Mouse (Mus musculus) midbrain, postnatal 0 days (tissue): Measurements from ENCODE around the gene Cstf3. TPM values are rescaled to one million over a fixed set of nuclear protein-coding genes. Genes with fewer than 3 reads are reported as not detected.

ENCODE experiments used
- ATAC-seq: fragments of 200-750 bp; cut with Nextera tagmentation; 2 replicates; pipeline ENCODE4 v1.8.0; 2017; ENCODE audit warnings: moderate number of reproducible peaks, mild to moderate bottlenecking, moderate TSS enrichment, moderate library complexity; ENCODE audit not compliant: low FRiP score
- DNase-seq: peaks from one replicate; pipeline ENCODE4 v3.0.0-alpha.2; 2015; ENCODE audit warnings: low spot score
- H3K27ac ChIP-seq: fragments of 300-500 bp; sonication (generic); 2 replicates; pipeline ENCODE4 v1.5.1; 2014; ENCODE audit warnings: low read depth, mild to moderate bottlenecking, low read length, mixed read lengths
- H3K27me3 ChIP-seq: fragments of 300-500 bp; sonication (generic); 2 replicates; pipeline ENCODE4 v1.6.1; 2014; ENCODE audit warnings: low read length, control low read depth, mixed read lengths; ENCODE audit not compliant: insufficient read depth
- H3K36me3 ChIP-seq: fragments of 300-500 bp; sonication (generic); 2 replicates; pipeline ENCODE4 v1.6.1; 2014; ENCODE audit warnings: low read length, control low read depth, mixed read lengths; ENCODE audit not compliant: insufficient read depth
- H3K4me1 ChIP-seq: fragments of 300-500 bp; sonication (generic); 2 replicates; pipeline ENCODE4 v1.6.1; 2014; ENCODE audit warnings: mild to moderate bottlenecking, control low read depth, antibody characterized with exemption, low read length, mixed read lengths; ENCODE audit not compliant: insufficient read depth
- H3K4me2 ChIP-seq: fragments of 300-500 bp; sonication (generic); 2 replicates; pipeline ENCODE4 v1.6.1; 2014; ENCODE audit warnings: low read depth, mild to moderate bottlenecking, low read length, mixed read lengths; ENCODE audit not compliant: poor library complexity, severe bottlenecking
- H3K4me3 ChIP-seq: fragments of 300-500 bp; sonication (generic); 2 replicates; pipeline ENCODE4 v1.5.1; 2014; ENCODE audit warnings: low read depth, mild to moderate bottlenecking, low read length, moderate library complexity
- H3K9ac ChIP-seq: fragments of 300-500 bp; sonication (generic); replicated peaks from 2 replicates; pipeline ENCODE4 v1.6.1; 2014; ENCODE audit warnings: mild to moderate bottlenecking, low read length, moderate library complexity, mixed read lengths; ENCODE audit not compliant: poor library complexity, severe bottlenecking
- H3K9me3 ChIP-seq: fragments of 300-500 bp; sonication (generic); 2 replicates; pipeline ENCODE4 v1.6.1; 2016; ENCODE audit warnings: low read length, control low read depth
- CTCF ChIP-seq: IDR thresholded peaks from 2 replicates; pipeline ENCODE4 v1.5.1; 2016; ENCODE audit warnings: antibody characterized with exemption, mild to moderate bottlenecking
- WGBS: fragments of 180-500 bp; shearing (Covaris S2); extraction: QIAGEN DNeasy Blood & Tissue Kit; methylation state at CpG from one replicate; pipeline ENCODE4 v1.1.7; 2014; 5-methylcytosine and 5-hydroxymethylcytosine counted together
- polyA plus RNA-seq: library from polyadenylated mRNA; unstranded; fragments of >200 nt; fragmentation: Nextera tagmentation; extraction: Ambion mirVana; gene quantifications from 2 replicates; pipeline ENCODE4 v1.2.1, GENCODE M21; 2015
- total RNA-seq: library from RNA; depleted of rRNA; stranded (reverse); fragments of >200 nt; gene quantifications from 2 replicates; pipeline ENCODE4 v1.2.3, GENCODE M21; 2014

Cstf3 gene
- total and polyA plus RNA-seq, 2 experiments from 2014 or later, result 19.1 to 72.0 TPM

- Histone ChIP-seq H3K27ac (peak overlapping the region; percentile 94), H3K4me3 (peak overlapping the region; percentile 94), H3K9me3 (no peaks in the 10 kb centered on the region), H3K9ac (peak overlapping the region; percentile 96), H3K4me1 (peaks cover 6% of the 10 kb centered on the region; the same call in 1 of the 2 replicates), H3K27me3 (no peaks in the 10 kb centered on the region), H3K36me3 (no peaks in the 10 kb centered on the region), H3K4me2 (peak overlapping the region; percentile 71)
- TF ChIP-seq CTCF, result no peak
- under 1% methylated on average over 19 of the region's 19 CpGs for WGBS
- ATAC-seq (peak; percentile 14; the same call in 1 of the 2 replicates), DNase-seq (no peak)
These were observed 450 bp downstream of the Cstf3 start for GRCm38 (mm10) chr2:104590829-104591117.

DNA sequence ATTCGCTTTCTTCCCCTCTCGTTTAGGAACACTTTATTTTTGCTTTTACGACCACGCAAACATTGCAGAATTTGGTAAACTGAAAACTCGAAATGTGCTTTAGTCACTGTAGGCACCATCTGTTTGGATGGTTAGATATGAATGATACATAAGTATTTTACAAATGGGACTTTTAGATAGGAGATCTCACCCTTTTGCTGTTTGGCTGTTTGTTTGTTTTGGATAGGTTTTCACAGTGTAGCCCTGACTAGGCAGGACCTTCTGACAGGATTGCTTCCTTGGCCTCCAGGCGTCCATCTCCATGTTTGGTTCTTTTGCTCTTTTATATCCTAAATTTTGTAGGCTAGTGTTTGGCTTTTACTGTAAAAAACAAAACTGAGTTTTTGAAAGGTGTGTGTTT lies 818 bp downstream of the Cstf3 start:
- Histone ChIP-seq H3K27ac (peak overlapping the region; percentile 94), H3K9me3 (no peaks in the 10 kb centered on the region), H3K4me2 (peak overlapping the region; percentile 71), H3K27me3 (no peaks in the 10 kb centered on the region), H3K4me1 (peaks cover 6% of the 10 kb centered on the region; the same call in 1 of the 2 replicates), H3K36me3 (no peaks in the 10 kb centered on the region), H3K9ac (peak overlapping the region; percentile 96), H3K4me3 (peak overlapping the region; percentile 94)
- WGBS, result under 1% methylated on average over 6 of the region's 6 CpGs
- no peak for ATAC-seq
- TF ChIP-seq CTCF, result no peak
- no peak for DNase-seq

DNA sequence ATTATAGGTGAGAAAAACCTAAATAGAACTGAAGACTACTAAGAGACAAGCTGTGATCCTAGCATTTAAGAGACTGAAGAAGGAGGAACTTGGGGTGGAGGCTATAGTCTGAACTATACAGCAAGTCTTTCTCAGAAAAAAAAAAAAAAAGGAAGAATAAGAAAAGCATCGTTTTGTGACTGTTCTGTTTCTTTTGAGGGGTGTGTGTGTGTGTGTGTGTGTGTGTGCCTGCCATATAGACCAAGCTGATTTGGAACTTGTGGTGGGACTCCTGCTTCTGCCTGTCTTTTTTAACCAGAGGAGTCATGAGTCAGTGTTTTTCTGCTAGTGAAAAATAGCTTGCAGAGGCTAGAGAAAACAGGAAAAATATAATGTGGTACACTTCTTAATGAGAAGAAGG lies 4.7 kb downstream of the Cstf3 start:
- no peak overlapping the region for H3K4me3 ChIP-seq
- DNase-seq, result no peak
- no peak overlapping the region for H3K27ac ChIP-seq
- no peaks in the 10 kb centered on the region for H3K36me3 ChIP-seq
- no peak for ATAC-seq
- H3K27me3 ChIP-seq, result no peaks in the 10 kb centered on the region
- no peak for TF ChIP-seq CTCF
- H3K9ac ChIP-seq, result no peak overlapping the region
- peaks cover 6% of the 10 kb centered on the region; the same call in 1 of the 2 replicates for H3K4me1 ChIP-seq
- H3K9me3 ChIP-seq, result no peaks in the 10 kb centered on the region
- WGBS, result 71% methylated on average over 1 of the region's 1 CpGs
- no peak overlapping the region for H3K4me2 ChIP-seq

- Histone ChIP-seq H3K9me3 (no peaks in the 10 kb centered on the region), H3K4me2 (no peak overlapping the region), H3K36me3 (no peaks in the 10 kb centered on the region), H3K27ac (no peak overlapping the region), H3K9ac (no peak overlapping the region), H3K4me1 (no peaks in the 10 kb centered on the region), H3K4me3 (no peak overlapping the region), H3K27me3 (no peaks in the 10 kb centered on the region)
- TF ChIP-seq CTCF, result no peak
- ATAC-seq, result no peak
- DNase-seq, result no peak
- WGBS, result 68% methylated on average over 1 of the region's 1 CpGs
These were observed 13.1 kb downstream of the Cstf3 start for GRCm38 (mm10) chr2:104603431-104603830.

DNA sequence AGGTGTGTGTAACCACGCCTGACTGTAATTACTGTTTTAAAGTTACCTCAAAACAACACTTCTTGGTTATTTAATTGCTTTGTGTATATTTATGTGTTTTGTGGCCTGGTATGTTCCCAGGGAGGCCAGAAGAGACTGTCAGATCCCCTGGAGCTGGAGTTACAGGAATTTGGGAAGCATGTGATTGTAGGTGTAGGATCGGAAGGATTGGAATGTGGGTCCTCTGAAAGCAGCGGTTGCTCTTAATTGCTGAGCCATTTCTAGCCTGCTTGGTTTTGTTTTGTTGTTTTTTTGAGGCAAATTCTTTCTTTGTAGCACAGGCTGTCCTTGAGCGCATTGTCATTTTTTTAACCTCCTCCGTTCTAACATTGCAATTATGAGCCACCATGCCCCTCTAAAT lies 14.4 kb downstream of the Cstf3 start:
- H3K9me3 ChIP-seq, result no peaks in the 10 kb centered on the region
- WGBS, result 89% methylated on average over 5 of the region's 5 CpGs
- ATAC-seq (no peak), DNase-seq (no peak)
- H3K36me3 ChIP-seq, result no peaks in the 10 kb centered on the region
- H3K4me2 ChIP-seq, result no peak overlapping the region
- no peaks in the 10 kb centered on the region for H3K27me3 ChIP-seq
- H3K27ac ChIP-seq, result no peak overlapping the region
- no peaks in the 10 kb centered on the region for H3K4me1 ChIP-seq
- H3K9ac ChIP-seq, result no peak overlapping the region
- H3K4me3 ChIP-seq, result no peak overlapping the region
- no peak for TF ChIP-seq CTCF

DNA sequence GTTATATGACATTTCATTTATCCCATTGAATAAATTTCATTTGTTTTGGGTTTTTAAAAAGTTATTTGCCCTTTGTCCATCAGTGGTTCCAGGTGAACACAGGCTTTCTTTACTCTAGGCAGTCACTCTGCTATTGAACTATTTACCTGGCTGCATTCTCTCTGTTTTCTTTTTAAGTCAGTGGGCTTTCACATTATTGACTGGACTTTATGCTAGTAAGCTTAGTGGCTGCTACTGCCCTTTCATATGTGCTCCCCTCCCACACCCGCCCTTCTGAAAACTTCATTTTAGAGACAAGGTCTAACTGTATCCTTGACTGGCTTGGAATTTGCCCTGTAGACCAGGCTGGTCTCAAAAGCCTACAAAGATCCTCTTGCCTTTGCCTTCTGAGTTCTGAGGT lies 15.2 kb downstream of the Cstf3 start:
- WGBS, result 93% methylated on average over 1 of the region's 1 CpGs
- TF ChIP-seq CTCF, result no peak
- no peaks in the 10 kb centered on the region for H3K4me1 ChIP-seq
- ATAC-seq, result no peak
- no peaks in the 10 kb centered on the region for H3K27me3 ChIP-seq
- no peak overlapping the region for H3K4me2 ChIP-seq
- no peak overlapping the region for H3K4me3 ChIP-seq
- H3K27ac ChIP-seq, result no peak overlapping the region
- peaks cover 4% of the 10 kb centered on the region; the same call in 1 of the 2 replicates for H3K36me3 ChIP-seq
- no peak overlapping the region for H3K9ac ChIP-seq
- no peaks in the 10 kb centered on the region for H3K9me3 ChIP-seq
- no peak for DNase-seq
